Mouse (Mus musculus): Measurements from ENCODE around the gene Vps53. TPM values are rescaled to one million over a fixed set of nuclear protein-coding genes. Genes with fewer than 3 reads are reported as not detected.
"Not testable (repeated sequence)": the region's sequence is repeated elsewhere in the genome, so short reads cannot be mapped to it uniquely, and the experiment has no call there.

Gene Vps53
- 61.4 and 64.5 TPM in 2 replicates for polyA plus RNA-seq (2015; fragmentation: Nextera tagmentation; extraction: Ambion mirVana)

- peak; percentile 96 for ATAC-seq
Measured at GRCm38 (mm10) chr11:76179495-76180145, at the start of gene Vps53, which contains the start of gene Fam57a. Gene Vps53 (minus strand): TSS chr11:76179647. Gene Fam57a (plus strand): TSS chr11:76179671.

GRCm38 (mm10) chr11:76225051-76225450 lies 45.6 kb upstream of the Vps53 start:
- Histone ChIP-seq H3K36me3 (peaks cover 43% of the 10 kb centered on the region), H3K9me3 (no peaks in the 10 kb centered on the region), H3K27ac (no peak overlapping the region), H3K27me3 (no peaks in the 10 kb centered on the region), H3K9ac (replicated peaks) (no peak overlapping the region), H3K4me1 (replicated peaks) (no peaks in the 10 kb centered on the region), H3K4me2 (replicated peaks) (no peak overlapping the region), H3K4me3 (replicated peaks) (no peak overlapping the region)
- ATAC-seq: no peak

More at GRCm38 (mm10) chr11:76179495-76180145, at the start of gene Vps53, which contains the start of gene Fam57a:
- Histone ChIP-seq H3K36me3 (no peaks in the 10 kb centered on the region), H3K9ac (replicated peaks) (peak within 1 kb of the TSS; percentile 82), H3K4me3 (replicated peaks) (peak within 1 kb of the TSS; percentile 94), H3K9me3 (no peaks in the 10 kb centered on the region), H3K4me1 (replicated peaks) (peaks cover 15% of the 10 kb centered on the region), H3K4me2 (replicated peaks) (peak within 1 kb of the TSS; percentile 97), H3K27ac (peak within 1 kb of the TSS; percentile 55), H3K27me3 (no peaks in the 10 kb centered on the region)
- under 1% methylated on average over 37 of the region's 37 CpGs for WGBS

DNA sequence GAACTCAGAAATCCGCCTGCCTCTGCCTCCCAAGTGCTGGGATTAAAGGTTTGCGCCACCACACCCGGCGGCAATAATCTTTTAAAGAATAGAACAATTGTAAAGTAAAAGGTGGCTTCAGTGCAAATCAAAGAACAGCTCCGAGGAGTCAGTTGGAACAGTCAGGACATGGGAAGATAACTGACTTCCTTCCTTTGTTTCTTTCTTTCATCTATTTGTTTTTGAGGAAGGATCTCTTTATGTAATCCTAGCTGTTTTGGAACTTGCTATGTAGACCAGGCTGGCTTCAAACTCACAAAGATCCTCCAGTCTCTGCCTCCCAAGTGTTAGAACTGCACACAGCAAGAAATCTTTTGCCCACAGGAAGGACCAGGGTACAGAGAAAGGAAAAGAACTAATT lies 45.2 kb upstream of the Vps53 start:
- H3K4me1 ChIP-seq (replicated peaks): no peaks in the 10 kb centered on the region
- H3K9ac ChIP-seq (replicated peaks): no peak overlapping the region
- H3K9me3 ChIP-seq: no peaks in the 10 kb centered on the region
- no peak for ATAC-seq
- no peak overlapping the region for H3K4me2 ChIP-seq (replicated peaks)
- peaks cover 47% of the 10 kb centered on the region for H3K36me3 ChIP-seq
- H3K27ac ChIP-seq: no peak overlapping the region
- H3K27me3 ChIP-seq: no peaks in the 10 kb centered on the region
- 93% methylated on average over 5 of the region's 5 CpGs for WGBS
- no peak overlapping the region for H3K4me3 ChIP-seq (replicated peaks)

- peak within 1 kb of the TSS; percentile 81 for H3K4me2 ChIP-seq (replicated peaks)
- H3K9me3 ChIP-seq: no peaks in the 10 kb centered on the region
- peak; percentile 98 for ATAC-seq
- no peaks in the 10 kb centered on the region for H3K27me3 ChIP-seq
- H3K4me1 ChIP-seq (replicated peaks): peaks cover 16% of the 10 kb centered on the region
- peaks cover 45% of the 10 kb centered on the region for H3K36me3 ChIP-seq
- H3K9ac ChIP-seq (replicated peaks): peak within 1 kb of the TSS; percentile 93
- H3K4me3 ChIP-seq (replicated peaks): peak within 1 kb of the TSS; percentile 83
- under 1% methylated on average over 30 of the region's 35 CpGs for WGBS
- peak within 1 kb of the TSS; percentile 90 for H3K27ac ChIP-seq
Measured at GRCm38 (mm10) chr11:76217390-76217800, 37.9 kb upstream of the Vps53 start, which contains the start of the genes Dbil5 and Gemin4. Gene Dbil5 (plus strand): TSS chr11:76217608. Gene Gemin4 (minus strand): TSS chr11:76217664.

DNA sequence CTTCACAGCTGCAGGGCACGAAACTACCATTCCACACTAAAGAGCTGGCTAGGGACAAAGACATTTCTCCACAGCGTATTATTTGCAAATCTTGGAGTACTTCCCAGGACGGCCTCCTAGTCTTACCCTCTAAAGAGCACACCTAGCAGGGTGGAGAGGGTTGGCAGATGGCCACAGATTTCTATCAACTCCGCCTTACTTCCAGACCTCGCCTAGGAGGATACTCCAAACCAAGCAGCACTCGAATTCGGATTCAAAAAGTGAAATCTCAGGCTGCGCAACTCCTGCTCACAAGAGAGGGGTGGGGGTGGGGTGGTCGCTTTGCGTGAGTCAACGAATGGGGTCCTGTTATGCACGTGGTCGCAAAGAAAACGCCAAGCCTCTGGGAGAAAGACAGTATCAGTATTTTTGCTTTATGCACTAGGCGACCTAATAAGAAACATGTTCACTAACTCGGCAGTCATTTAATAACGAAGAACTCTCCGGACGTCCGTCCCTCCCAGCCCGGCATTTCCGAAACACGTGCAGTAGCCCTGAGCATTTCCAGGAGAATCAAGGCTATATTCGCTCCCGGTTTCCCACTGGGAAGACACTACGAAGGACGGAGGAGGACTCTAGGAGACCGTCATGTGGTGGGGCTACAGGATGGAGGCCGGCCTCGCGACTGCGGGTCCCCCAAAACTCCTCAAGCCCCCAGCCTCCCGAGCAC lies 37.4 kb upstream of the Vps53 start:
- peaks cover 47% of the 10 kb centered on the region for H3K36me3 ChIP-seq
- H3K9ac ChIP-seq (replicated peaks): peak overlapping the region; percentile 93
- ATAC-seq: peak; percentile 0; the same call in 1 of the 2 replicates
- H3K4me1 ChIP-seq (replicated peaks): peaks cover 16% of the 10 kb centered on the region
- H3K4me2 ChIP-seq (replicated peaks): peak overlapping the region; percentile 81
- no peaks in the 10 kb centered on the region for H3K27me3 ChIP-seq
- H3K27ac ChIP-seq: peak overlapping the region; percentile 90
- H3K9me3 ChIP-seq: no peaks in the 10 kb centered on the region
- peak overlapping the region; percentile 83 for H3K4me3 ChIP-seq (replicated peaks)
- WGBS: 2% methylated on average over 33 of the region's 33 CpGs

DNA sequence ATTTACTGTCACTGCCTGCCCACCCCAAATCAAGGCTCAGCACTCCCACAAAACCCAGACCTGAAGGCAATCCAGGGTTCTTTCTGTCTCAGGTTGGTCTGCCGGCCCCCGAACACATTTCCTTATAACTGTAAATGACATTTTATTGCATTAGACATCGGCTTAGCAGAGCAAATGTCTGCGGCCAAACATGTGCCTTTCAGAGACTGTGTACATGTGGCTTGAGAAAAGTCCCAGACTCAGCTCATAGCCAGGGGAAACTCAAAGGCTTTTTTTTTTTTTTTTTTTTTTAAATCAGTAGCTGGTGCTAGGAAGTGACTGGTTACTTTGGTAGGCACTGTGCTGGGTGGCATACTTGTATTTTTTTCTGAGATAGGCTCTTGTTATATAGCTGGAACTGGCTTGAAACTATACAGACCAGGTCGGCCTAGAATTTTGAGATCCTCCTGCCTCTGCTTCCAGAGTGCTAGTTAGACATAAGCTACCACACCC lies 36.6 kb upstream of the Vps53 start:
- Histone ChIP-seq H3K9ac (replicated peaks) (peak overlapping the region; percentile 93; the same call in 1 of the 2 replicates), H3K9me3 (no peaks in the 10 kb centered on the region), H3K4me3 (replicated peaks) (peak overlapping the region; percentile 83), H3K27ac (no peak overlapping the region), H3K36me3 (peaks cover 45% of the 10 kb centered on the region), H3K4me1 (replicated peaks) (peaks cover 16% of the 10 kb centered on the region), H3K27me3 (no peaks in the 10 kb centered on the region), H3K4me2 (replicated peaks) (peak overlapping the region; percentile 81)
- WGBS: 94% methylated on average over 5 of the region's 5 CpGs
- ATAC-seq: no peak

DNA sequence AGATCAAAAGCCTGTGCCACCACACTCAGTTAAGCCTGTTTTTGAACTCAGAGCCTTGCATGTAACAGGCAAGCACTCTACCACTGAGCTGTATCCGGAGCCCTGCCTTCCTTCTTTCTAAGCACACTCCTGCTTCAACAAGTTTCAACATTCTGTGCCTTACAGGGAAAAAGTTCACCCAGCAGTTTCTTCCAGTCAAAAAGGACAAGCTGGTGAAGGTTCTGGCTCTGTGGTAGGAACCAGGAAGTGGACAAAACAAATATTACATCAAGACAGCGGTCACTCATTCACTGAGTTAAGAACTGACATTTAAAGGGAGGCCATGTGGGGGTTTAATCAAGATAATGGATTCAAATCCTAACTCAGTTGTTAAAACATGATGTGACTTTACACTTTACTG lies 35.6 kb upstream of the Vps53 start:
- H3K4me3 ChIP-seq (replicated peaks): no peak overlapping the region
- WGBS: 96% methylated on average over 2 of the region's 2 CpGs

GRCm38 (mm10) chr11:76213841-76214240 lies 34.4 kb upstream of the Vps53 start:
- no peak overlapping the region for H3K27ac ChIP-seq
- no peak overlapping the region for H3K4me3 ChIP-seq (replicated peaks)
- no peak overlapping the region for H3K9ac ChIP-seq (replicated peaks)
- peaks cover 52% of the 10 kb centered on the region for H3K36me3 ChIP-seq
- peaks cover 16% of the 10 kb centered on the region for H3K4me1 ChIP-seq (replicated peaks)
- no peaks in the 10 kb centered on the region for H3K9me3 ChIP-seq
- 22% methylated on average over 5 of the region's 5 CpGs for WGBS
- no peak for ATAC-seq
- no peak overlapping the region for H3K4me2 ChIP-seq (replicated peaks)
- H3K27me3 ChIP-seq: no peaks in the 10 kb centered on the region

More for the DNA sequence above, 35.6 kb upstream of the Vps53 start:
- Histone ChIP-seq H3K9ac (replicated peaks) (no peak overlapping the region), H3K27me3 (no peaks in the 10 kb centered on the region), H3K4me1 (replicated peaks) (peaks cover 16% of the 10 kb centered on the region), H3K36me3 (peaks cover 47% of the 10 kb centered on the region), H3K4me2 (replicated peaks) (no peak overlapping the region), H3K27ac (no peak overlapping the region), H3K9me3 (no peaks in the 10 kb centered on the region)
- no peak for ATAC-seq

DNA sequence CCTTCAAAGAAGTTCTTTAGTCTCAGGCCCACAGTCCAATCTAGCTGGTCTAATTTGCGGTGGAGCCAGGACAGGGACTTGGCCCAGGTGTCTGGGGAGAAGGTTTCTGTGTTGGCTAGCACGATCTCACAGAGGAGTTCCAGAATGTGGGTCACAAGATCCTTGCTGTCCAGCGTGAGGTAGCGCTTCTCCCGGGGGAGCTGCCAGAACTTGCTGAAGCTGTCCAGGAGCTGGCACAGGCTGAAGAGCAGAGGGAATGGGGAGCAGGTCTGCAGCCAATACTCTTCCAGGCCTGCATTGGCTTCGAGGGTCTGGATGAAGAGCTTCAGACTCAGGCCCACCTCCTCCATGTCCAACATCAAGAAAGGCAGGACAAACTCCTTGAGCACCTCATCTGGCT lies 32.1 kb upstream of the Vps53 start:
- H3K36me3 ChIP-seq: peaks cover 74% of the 10 kb centered on the region
- H3K9ac ChIP-seq (replicated peaks); H3K27ac ChIP-seq; H3K4me1 ChIP-seq (replicated peaks); H3K9me3 ChIP-seq; H3K4me3 ChIP-seq (replicated peaks); ATAC-seq; H3K4me2 ChIP-seq (replicated peaks); H3K27me3 ChIP-seq: not testable (repeated sequence)
- 97% methylated on average over 5 of the region's 6 CpGs for WGBS

DNA sequence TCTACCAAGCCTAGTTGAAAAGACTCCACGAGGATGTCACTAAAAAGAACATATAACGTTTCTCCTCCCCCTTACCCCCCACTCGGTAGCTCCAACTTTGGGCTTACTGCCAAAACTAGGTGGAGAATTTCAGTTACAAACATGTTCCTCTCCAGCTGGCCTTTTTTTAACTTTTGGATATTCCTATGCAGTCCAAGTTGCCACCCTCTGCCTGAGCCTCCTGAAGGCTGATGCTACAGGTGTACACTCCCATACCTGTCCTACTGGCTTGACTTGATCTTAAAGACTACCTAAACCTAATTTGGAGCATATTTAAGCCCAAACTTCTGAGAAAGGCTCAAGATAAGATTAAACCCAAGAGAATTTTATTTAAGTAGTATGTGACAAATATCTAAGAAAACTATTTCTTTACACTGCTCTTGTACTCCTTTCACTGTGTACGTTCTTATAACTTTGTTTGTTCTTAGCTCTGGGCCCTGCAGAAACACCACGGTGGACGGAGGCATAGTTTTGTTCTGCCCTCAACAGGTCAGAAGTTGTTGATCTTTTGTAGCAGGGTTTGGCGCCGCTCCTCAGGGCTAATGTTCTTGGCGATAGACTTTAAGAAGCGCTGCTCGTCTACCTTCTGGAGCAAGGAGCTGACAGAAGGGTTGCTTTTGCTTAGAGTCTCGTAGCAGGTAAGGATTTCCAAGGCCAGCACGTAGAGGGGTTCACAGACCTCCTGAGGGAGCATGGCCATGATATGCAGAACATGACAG lies 31.0 kb upstream of the Vps53 start:
- no peak overlapping the region for H3K27ac ChIP-seq
- H3K27me3 ChIP-seq: no peaks in the 10 kb centered on the region
- no peak for ATAC-seq
- no peak overlapping the region for H3K4me3 ChIP-seq (replicated peaks)
- peaks cover 86% of the 10 kb centered on the region for H3K36me3 ChIP-seq
- no peaks in the 10 kb centered on the region for H3K9me3 ChIP-seq
- WGBS: 94% methylated on average over 13 of the region's 13 CpGs
- no peaks in the 10 kb centered on the region for H3K4me1 ChIP-seq (replicated peaks)
- no peak overlapping the region for H3K4me2 ChIP-seq (replicated peaks)
- no peak overlapping the region for H3K9ac ChIP-seq (replicated peaks)

DNA sequence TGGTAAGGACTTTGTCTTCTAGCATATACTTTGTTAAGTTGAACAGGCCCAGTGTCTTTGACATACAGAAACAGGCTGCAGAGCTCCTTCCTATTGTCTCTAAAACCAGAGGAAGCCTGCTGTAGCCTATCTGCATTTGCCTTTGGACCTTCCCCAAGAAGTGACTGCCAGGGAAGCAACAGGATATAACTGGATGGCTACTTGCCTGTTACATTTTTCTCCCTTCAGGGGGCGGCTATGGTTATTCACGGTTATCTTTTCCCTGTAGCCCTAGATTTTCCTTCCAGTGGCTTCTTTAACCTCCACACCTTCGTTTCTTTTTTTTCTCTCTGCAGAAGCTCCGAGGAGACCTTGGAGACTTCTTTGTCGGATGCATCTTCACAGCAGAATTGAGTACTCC lies 27.3 kb upstream of the Vps53 start:
- WGBS: 91% methylated on average over 5 of the region's 5 CpGs
- peaks cover 70% of the 10 kb centered on the region for H3K36me3 ChIP-seq

More for the DNA sequence above, 27.3 kb upstream of the Vps53 start:
- no peak overlapping the region for H3K27ac ChIP-seq
- H3K9me3 ChIP-seq: no peaks in the 10 kb centered on the region
- no peak overlapping the region for H3K4me2 ChIP-seq (replicated peaks)
- ATAC-seq: no peak
- H3K9ac ChIP-seq (replicated peaks): no peak overlapping the region
- H3K4me1 ChIP-seq (replicated peaks): peaks cover 14% of the 10 kb centered on the region
- H3K27me3 ChIP-seq: no peaks in the 10 kb centered on the region
- no peak overlapping the region for H3K4me3 ChIP-seq (replicated peaks)
